Comparison of ENCODE assay signal across 9 mouse cellular contexts in the genomic region with DNA sequence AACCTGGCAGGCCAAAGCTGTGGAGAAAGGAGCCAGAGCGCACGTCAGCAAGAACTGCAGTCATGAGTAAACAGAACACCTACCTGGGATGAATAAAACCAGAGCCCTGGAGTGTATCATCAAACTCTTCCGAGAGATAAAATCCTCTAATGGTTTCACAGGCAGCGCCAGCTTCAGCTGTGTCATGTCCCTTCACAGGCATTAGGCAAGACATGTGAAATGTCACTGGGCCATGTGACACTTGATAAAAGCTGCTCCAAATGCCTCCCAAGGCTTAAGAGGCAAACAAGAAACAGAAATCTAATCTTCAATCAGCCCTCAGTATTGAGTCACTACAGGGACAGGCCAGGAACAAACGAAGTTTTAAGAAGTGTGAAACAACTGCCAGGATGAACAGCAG.
DNase-seq lines count a peak whose midpoint lies in the region; ATAC-seq and TF ChIP-seq lines count a peak whose summit lies in the region.
"Had no signal": no experiment of that assay in that cellular context is flagged by ENCODE, and none has a peak within 500 bp of the region (broad histone marks: within the 10 kb centered on the region; RNA-seq: fewer than 3 reads in every experiment).

No protein-coding gene starts in this region.

- H3ac ChIP-seq in C2C12 (ENCODE audit: control insufficient read depth, insufficient read length, low read depth) = no peak overlapping the region

- no peaks in the 10 kb centered on the region for H3K27me3 ChIP-seq in C2C12 (ENCODE audit: control insufficient read depth, insufficient read depth, insufficient read length)
- no peaks in the 10 kb centered on the region for H3K27me3 ChIP-seq in ES-Bruce4 (ENCODE audit: control insufficient read depth, insufficient read depth, low read length, poor library complexity, severe bottlenecking)
- H3K27me3 ChIP-seq: neural tube, embryonic 15.5 days had no signal

- H3K79me3 ChIP-seq in C2C12 (ENCODE audit: low read depth) = peaks cover 28% of the 10 kb centered on the region

- H3K79me2 ChIP-seq in C2C12 (ENCODE audit: control insufficient read depth, insufficient read depth) = peaks cover 86% of the 10 kb centered on the region

- no peak for DNase-seq in lung, adult 2 months
- no peak for DNase-seq in right cerebral cortex, adult 18-20 months
- DNase-seq in spleen, postnatal 10 days (ENCODE audit: low spot score in 2 of 2) = no peak
- DNase-seq in ovary, postnatal 14 days (ENCODE audit: low spot score) = no peak
- DNase-seq in urinary bladder, postnatal 4 days (ENCODE audit: low spot score in 2 of 2) = no peak

- no peak overlapping the region for H3K4me3 ChIP-seq in C2C12 (ENCODE audit: insufficient read depth, poor library complexity, severe bottlenecking)
- H3K4me3 ChIP-seq in ES-Bruce4 (ENCODE audit: low read depth, low read length) = no peak overlapping the region
- peak overlapping the region; percentile 62 for H3K4me3 ChIP-seq in lung, adult 2 months (replicated peaks; ENCODE audit: extremely low read depth, low read depth, low read length)
- H3K4me3 ChIP-seq: neural tube, embryonic 15.5 days had no signal

- no peak for TF ChIP-seq EP300 in ES-Bruce4 (IDR thresholded peaks at IDR 0.05; ENCODE audit: insufficient read depth, low read depth, low read length)

- no peaks in the 10 kb centered on the region for H3K9me3 ChIP-seq in ES-Bruce4 (replicated peaks; ENCODE audit: control insufficient read depth, insufficient read depth, low read length, poor library complexity, severe bottlenecking)
- H3K9me3 ChIP-seq: neural tube, embryonic 15.5 days had no signal

- H3K36me3 ChIP-seq in C2C12 (ENCODE audit: control insufficient read depth, insufficient read depth) (peaks cover 10% of the 10 kb centered on the region), ES-Bruce4 (ENCODE audit: control insufficient read depth, insufficient read depth, low read length, poor library complexity, severe bottlenecking) (no peaks in the 10 kb centered on the region)
- H3K36me3 ChIP-seq: neural tube, embryonic 15.5 days had no signal

- TF ChIP-seq CTCF in C2C12 (IDR thresholded peaks at IDR 0.05; ENCODE audit: control insufficient read depth, insufficient read depth, insufficient read length) (no peak), ES-Bruce4 (IDR thresholded peaks at IDR 0.05; ENCODE audit: low read depth, low read length) (no peak)
- no peak for TF ChIP-seq CTCF in lung, adult 2 months (IDR thresholded peaks at IDR 0.05; ENCODE audit: insufficient read depth, low read length)

- no peak for TF ChIP-seq POLR2A in ES-Bruce4 (IDR thresholded peaks at IDR 0.05; ENCODE audit: insufficient read depth, low read length)
- no peak for TF ChIP-seq POLR2A in lung, adult 2 months (IDR thresholded peaks at IDR 0.05; ENCODE audit: borderline replicate concordance, extremely low read depth, low read depth, low read length)

- peak; percentile 63 for ATAC-seq in granulocyte monocyte progenitor cell, adult 5-6 weeks (replicated peaks; ENCODE audit: poor library complexity, severe bottlenecking)

- no peak overlapping the region for H3K9ac ChIP-seq in ES-Bruce4 (ENCODE audit: low read depth, poor library complexity, severe bottlenecking)
- H3K9ac ChIP-seq: neural tube, embryonic 15.5 days had no signal

- H3K4me1 ChIP-seq in ES-Bruce4 (ENCODE audit: control insufficient read depth, insufficient read depth, low read length) = peaks cover 7% of the 10 kb centered on the region
- peaks cover 35% of the 10 kb centered on the region for H3K4me1 ChIP-seq in lung, adult 2 months (ENCODE audit: control insufficient read depth, insufficient read depth, low read length)
- H3K4me1 ChIP-seq: neural tube, embryonic 15.5 days had no signal

- peak overlapping the region; percentile 49; the same call in 1 of the 2 replicates for H3K27ac ChIP-seq in ES-Bruce4 (ENCODE audit: insufficient read depth, low read length)
- H3K27ac ChIP-seq: neural tube, embryonic 15.5 days had no signal

- 39% methylated on average over 5 of the region's 5 CpGs for WGBS in lung, adult 2 months

TF ChIP-seq in C2C12, 6 proteins besides CTCF, POLR2A, EP300 and RAD21:
- TF ChIP-seq USF1 (IDR thresholded peaks at IDR 0.05; ENCODE audit: low read depth) = peak; percentile 51
- TF ChIP-seq FOSL1 (IDR thresholded peaks at IDR 0.05; ENCODE audit: insufficient read depth, low read length, poor library complexity, severe bottlenecking) = no peak
- TF ChIP-seq CEBPB (IDR thresholded peaks at IDR 0.05; ENCODE audit: low read depth) = peak; percentile 22
